Mouse (Mus musculus): Measurements from ENCODE around the gene Vmn2r39. TPM values are rescaled to one million over a fixed set of nuclear protein-coding genes. Genes with fewer than 3 reads are reported as not detected.
"Not testable (repeated sequence)": the region's sequence is repeated elsewhere in the genome, so short reads cannot be mapped to it uniquely, and the experiment has no call there.

Gene Vmn2r39
- not detected for total RNA-seq (2022)

DNA sequence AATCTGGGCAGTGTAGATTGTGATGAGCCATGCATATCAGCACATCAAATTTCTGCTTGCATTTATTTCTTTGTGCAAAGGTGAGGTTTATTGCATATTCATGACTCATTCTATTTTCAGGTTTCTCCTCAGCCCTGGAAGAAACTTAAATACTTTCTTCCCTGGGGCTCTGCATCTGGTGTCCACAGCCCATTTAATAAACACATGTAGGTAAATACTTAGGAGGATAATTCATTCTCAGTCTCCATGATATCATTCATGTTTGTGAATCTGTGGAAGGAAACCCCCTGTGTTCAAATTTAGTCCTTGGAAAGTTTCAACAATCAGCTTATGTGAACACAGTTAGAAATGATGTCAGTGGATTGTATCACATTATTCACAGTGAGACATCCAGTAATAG is at the start of gene Vmn2r39:
Gene Vmn2r39 (minus strand): TSS at position 101 of the 400 bp plus-strand sequence.
- DNase-seq (ENCODE audit: low spot score), result not testable (repeated sequence)

DNA sequence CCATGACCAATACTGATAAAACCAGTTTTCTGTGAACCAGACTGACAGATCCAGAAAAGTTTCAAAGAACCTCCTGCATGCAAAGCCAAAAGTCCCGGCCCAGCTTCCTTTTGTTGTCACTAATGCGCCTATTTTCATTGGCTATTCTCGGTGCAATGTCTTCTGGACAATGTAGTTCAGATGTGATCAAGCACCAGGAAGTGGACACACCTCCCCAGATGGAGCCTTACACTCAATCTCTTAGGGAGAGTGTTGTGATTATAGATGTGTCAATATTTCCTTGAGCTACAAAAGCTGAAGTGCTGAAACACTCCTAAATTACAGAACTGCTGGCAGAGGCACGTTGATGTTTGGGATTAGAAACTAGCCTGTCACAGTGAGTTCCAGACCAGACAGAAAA is 34.8 kb upstream of the Vmn2r39 start:
- not testable (repeated sequence) for DNase-seq (ENCODE audit: low spot score)

Other genes with a start within 250 kb of the Vmn2r39 start
- gene Vmn2r40, start 99.4 kb downstream of the Vmn2r39 start, total RNA-seq (2022), result not detected
- gene Vmn2r38, start 67.1 kb upstream of the Vmn2r39 start, total RNA-seq (2022), result not detected
- not detected for gene Vmn2r37, start 192.9 kb upstream of the Vmn2r39 start, total RNA-seq (2022)